Mouse (Mus musculus) hindbrain, embryonic 11.5 days (tissue): ENCODE measurements around the gene Dpy30. TPM values are rescaled to one million over a fixed set of nuclear protein-coding genes. Genes with fewer than 3 reads are reported as not detected.

Source experiments
- ATAC-seq: fragments of 200-750 bp; cut with Nextera tagmentation; 2 replicates; pipeline ENCODE4 v1.8.0; 2017; ENCODE audit warnings: mild to moderate bottlenecking, moderate TSS enrichment, moderate library complexity; ENCODE audit not compliant: low FRiP score
- DNase-seq: peaks from one replicate; pipeline ENCODE4 v3.0.0-alpha.2; 2015; ENCODE audit warnings: low spot score
- H3K27ac ChIP-seq: fragments of 300-500 bp; sonication (generic); 2 replicates; pipeline ENCODE4 v1.5.1; 2014; ENCODE audit warnings: mild to moderate bottlenecking, low read depth, low read length
- H3K27me3 ChIP-seq: fragments of 300-500 bp; sonication (generic); 2 replicates; pipeline ENCODE4 v1.6.1; 2014; ENCODE audit warnings: mild to moderate bottlenecking, low read length, moderate library complexity, mixed read lengths; ENCODE audit not compliant: control insufficient read depth, insufficient read depth
- H3K36me3 ChIP-seq: fragments of 300-500 bp; sonication (generic); 2 replicates; pipeline ENCODE4 v1.6.1; 2014; ENCODE audit warnings: mild to moderate bottlenecking, low read length, moderate library complexity, mixed read lengths; ENCODE audit not compliant: control insufficient read depth, insufficient read depth
- H3K4me1 ChIP-seq: fragments of 300-500 bp; sonication (generic); replicated peaks from 2 replicates; pipeline ENCODE4 v1.6.1; 2014; ENCODE audit warnings: low read length, mixed read lengths; ENCODE audit not compliant: control insufficient read depth, insufficient read depth
- H3K4me2 ChIP-seq: fragments of 300-500 bp; sonication (generic); replicated peaks from 2 replicates; pipeline ENCODE4 v1.6.1; 2014; ENCODE audit warnings: mild to moderate bottlenecking, low read depth, low read length
- H3K4me3 ChIP-seq: fragments of 300-500 bp; sonication (generic); 2 replicates; pipeline ENCODE4 v1.5.1; 2014; ENCODE audit warnings: low read depth, low read length
- H3K9ac ChIP-seq: fragments of 300-500 bp; sonication (generic); 2 replicates; pipeline ENCODE4 v1.6.1; 2014; ENCODE audit warnings: low read depth, low read length
- H3K9me3 ChIP-seq: fragments of 300-500 bp; sonication (generic); 2 replicates; pipeline ENCODE4 v1.6.1; 2016; ENCODE audit warnings: low read length; ENCODE audit not compliant: control insufficient read depth
- WGBS: fragments of 180-500 bp; shearing (Covaris S2); extraction: QIAGEN DNeasy Blood & Tissue Kit; methylation state at CpG from one replicate; pipeline ENCODE4 v1.1.7; 2014; 5-methylcytosine and 5-hydroxymethylcytosine counted together
- polyA plus RNA-seq: library from polyadenylated mRNA; unstranded; fragments of >200 nt; fragmentation: Nextera tagmentation; extraction: Ambion mirVana; gene quantifications from 2 replicates; pipeline ENCODE4 v1.2.1, GENCODE M21; 2014

The Dpy30 gene
- polyA plus RNA-seq, 1 experiment from 2014 or later = 243 TPM

DNA sequence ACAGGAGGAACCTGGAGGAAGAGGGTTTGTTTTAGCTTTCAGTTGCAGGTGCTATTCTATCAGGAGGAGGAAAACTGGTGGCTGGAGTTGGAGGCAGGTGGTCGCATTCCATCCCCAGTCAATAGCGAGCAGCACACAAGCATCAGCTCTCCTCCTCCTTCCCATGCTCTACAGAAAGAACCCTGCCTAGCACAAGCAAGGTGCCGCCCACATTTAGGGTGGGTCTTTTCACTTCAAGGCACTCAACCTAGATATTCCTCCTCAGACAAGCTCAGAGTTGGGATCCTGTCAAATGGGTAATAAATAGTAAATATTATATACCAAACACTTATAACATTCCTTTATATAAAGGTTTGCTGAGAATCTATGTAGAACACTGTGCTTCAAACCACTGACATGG lies 33.5 kb downstream of the Dpy30 start:
- Histone ChIP-seq H3K36me3 (no peaks in the 10 kb centered on the region), H3K4me1 (no peaks in the 10 kb centered on the region), H3K4me2 (no peak overlapping the region), H3K9ac (no peak overlapping the region), H3K9me3 (no peaks in the 10 kb centered on the region), H3K27me3 (no peaks in the 10 kb centered on the region), H3K27ac (no peak overlapping the region), H3K4me3 (no peak overlapping the region)
- 73% methylated on average over 3 of the region's 3 CpGs for WGBS
- no peak for ATAC-seq
- DNase-seq = no peak

GRCm38 (mm10) chr17:74288626-74289025 lies 35.1 kb downstream of the Dpy30 start:
- H3K9ac ChIP-seq = no peak overlapping the region
- H3K27me3 ChIP-seq = no peaks in the 10 kb centered on the region
- no peak for DNase-seq
- no peak overlapping the region for H3K27ac ChIP-seq
- H3K4me2 ChIP-seq = no peak overlapping the region
- no peak for ATAC-seq
- no peaks in the 10 kb centered on the region for H3K4me1 ChIP-seq
- WGBS = 91% methylated on average over 2 of the region's 2 CpGs
- no peaks in the 10 kb centered on the region for H3K36me3 ChIP-seq
- no peak overlapping the region for H3K4me3 ChIP-seq
- H3K9me3 ChIP-seq = no peaks in the 10 kb centered on the region

DNA sequence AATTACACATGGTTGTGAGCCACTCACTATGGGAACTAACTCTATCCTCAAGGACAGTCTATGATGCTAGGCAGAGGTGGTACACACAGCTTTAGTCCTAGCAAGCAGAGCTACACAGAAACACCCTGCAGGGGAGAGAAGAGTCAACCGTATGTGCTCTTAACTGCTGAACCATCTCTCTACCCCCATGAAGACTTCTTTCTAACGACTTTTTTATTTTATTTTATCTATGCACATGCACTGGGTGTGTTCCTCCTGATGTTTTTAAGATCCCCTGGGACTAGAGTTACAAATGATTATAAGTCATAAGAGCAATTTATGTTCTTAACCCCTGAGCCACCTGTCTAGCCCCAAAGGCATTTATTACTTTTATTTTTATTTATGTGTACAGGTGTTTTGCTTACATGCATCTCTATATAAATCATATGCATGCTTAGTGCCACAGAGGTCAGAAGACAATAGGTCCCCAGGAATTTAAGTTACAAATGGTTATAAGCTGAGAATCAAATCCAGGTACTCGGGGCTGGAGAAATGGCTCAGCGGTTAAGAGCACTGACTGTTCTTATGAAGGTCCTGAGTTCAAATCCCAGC lies 37.5 kb downstream of the Dpy30 start:
- Histone ChIP-seq H3K27ac (no peak overlapping the region), H3K36me3 (no peaks in the 10 kb centered on the region), H3K27me3 (no peaks in the 10 kb centered on the region), H3K9ac (no peak overlapping the region), H3K4me3 (no peak overlapping the region), H3K4me1 (no peaks in the 10 kb centered on the region), H3K4me2 (no peak overlapping the region), H3K9me3 (no peaks in the 10 kb centered on the region)
- no peak for DNase-seq
- no peak for ATAC-seq
- 86% methylated on average over 4 of the region's 4 CpGs for WGBS

GRCm38 (mm10) chr17:74285730-74286129 lies 38.0 kb downstream of the Dpy30 start:
- Histone ChIP-seq H3K4me1 (no peaks in the 10 kb centered on the region), H3K4me3 (no peak overlapping the region), H3K9ac (no peak overlapping the region), H3K27ac (no peak overlapping the region), H3K27me3 (no peaks in the 10 kb centered on the region), H3K9me3 (no peaks in the 10 kb centered on the region), H3K36me3 (no peaks in the 10 kb centered on the region), H3K4me2 (no peak overlapping the region)
- no peak for DNase-seq
- ATAC-seq = no peak
- WGBS = 86% methylated on average over 2 of the region's 2 CpGs

DNA sequence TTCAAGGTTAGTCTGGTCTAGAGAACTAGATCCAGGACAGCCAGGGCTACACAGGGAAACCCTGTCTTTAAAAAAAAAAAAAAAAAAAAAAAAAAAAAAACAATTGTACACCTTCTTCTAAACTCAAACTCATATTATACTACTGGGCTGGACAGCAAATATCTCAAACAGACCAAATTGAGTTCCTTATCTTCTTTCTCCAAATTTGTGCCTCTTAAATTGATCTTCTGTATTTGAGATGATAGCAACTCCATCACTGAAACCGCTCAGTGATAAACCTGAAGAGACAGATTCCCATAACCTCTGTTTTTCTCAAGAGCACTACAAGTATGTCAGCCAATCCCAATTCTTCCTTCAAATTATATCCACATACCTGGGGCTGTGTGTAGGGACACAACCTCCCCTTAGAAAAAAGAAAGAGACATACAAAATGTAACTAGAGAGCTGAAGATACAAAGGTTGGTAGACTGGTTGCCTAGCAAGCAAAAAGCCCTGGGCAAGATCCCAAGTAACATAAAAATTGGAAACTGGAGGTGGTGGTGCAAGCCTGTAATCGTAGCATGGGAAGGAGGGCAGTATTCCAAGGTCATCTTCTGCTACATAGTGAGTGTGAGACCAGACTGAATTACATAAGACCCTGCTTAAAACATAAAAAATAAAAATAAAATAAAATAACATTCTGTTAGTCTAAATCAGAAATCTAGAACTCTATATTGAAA lies 39.2 kb downstream of the Dpy30 start:
- Histone ChIP-seq H3K4me1 (no peaks in the 10 kb centered on the region), H3K9ac (no peak overlapping the region), H3K27me3 (no peaks in the 10 kb centered on the region), H3K9me3 (no peaks in the 10 kb centered on the region), H3K4me2 (no peak overlapping the region), H3K36me3 (no peaks in the 10 kb centered on the region), H3K27ac (no peak overlapping the region), H3K4me3 (no peak overlapping the region)
- no peak for ATAC-seq
- whole genome bisulfite sequencing = 85% methylated on average over 2 of the region's 2 CpGs
- no peak for DNase-seq

GRCm38 (mm10) chr17:74282024-74282423 lies 41.7 kb downstream of the Dpy30 start:
- H3K27ac ChIP-seq = no peak overlapping the region
- H3K36me3 ChIP-seq = no peaks in the 10 kb centered on the region
- no peak for DNase-seq
- no peak overlapping the region for H3K4me2 ChIP-seq
- H3K4me1 ChIP-seq = no peaks in the 10 kb centered on the region
- no peak for ATAC-seq
- H3K9ac ChIP-seq = no peak overlapping the region
- H3K9me3 ChIP-seq = no peaks in the 10 kb centered on the region
- no peaks in the 10 kb centered on the region for H3K27me3 ChIP-seq
- H3K4me3 ChIP-seq = no peak overlapping the region
- WGBS = 95% methylated on average over 3 of the region's 3 CpGs

DNA sequence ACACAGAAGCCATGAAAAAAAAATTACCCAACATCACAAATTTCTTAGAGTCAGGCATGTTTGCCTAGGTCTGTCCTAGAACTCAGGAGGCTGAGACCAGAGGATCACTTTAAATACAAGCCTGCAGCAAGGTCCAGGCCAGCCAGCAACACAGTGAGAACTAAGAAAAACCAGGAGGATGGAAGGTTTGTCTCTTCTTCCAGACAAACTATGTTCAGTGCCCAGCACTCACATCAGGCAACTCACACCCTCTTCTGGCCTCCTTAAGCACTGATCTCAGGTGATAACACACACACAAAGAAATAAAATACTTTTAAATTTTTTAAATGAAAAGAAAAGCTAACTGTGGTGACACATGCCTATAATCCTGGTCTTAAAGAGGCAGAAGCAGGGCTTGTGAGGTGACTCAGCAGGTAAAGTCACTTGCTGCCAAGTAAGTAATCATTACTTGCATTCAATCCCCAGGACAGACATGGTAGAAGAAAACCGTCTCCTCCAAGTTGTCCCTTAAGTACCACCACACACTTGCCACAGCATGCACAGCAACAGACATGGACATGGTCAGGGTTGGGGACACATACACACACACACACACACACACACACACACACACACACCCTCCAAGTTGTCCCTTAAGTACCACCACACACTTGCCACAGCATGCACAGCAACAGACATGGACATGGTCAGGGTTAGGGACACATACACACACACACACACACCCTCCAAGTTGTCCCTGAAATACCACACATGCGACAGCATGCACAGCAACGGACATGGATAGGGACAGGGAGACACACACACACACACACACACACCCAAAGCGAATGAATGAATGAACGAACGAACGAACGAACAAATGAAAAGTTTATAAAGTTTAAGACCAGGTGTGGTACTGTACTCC lies 44.5 kb downstream of the Dpy30 start:
- Histone ChIP-seq H3K36me3 (no peaks in the 10 kb centered on the region), H3K4me1 (no peaks in the 10 kb centered on the region), H3K9me3 (no peaks in the 10 kb centered on the region), H3K9ac (no peak overlapping the region), H3K4me3 (no peak overlapping the region), H3K27ac (no peak overlapping the region), H3K27me3 (no peaks in the 10 kb centered on the region), H3K4me2 (no peak overlapping the region)
- no peak for DNase-seq
- no peak for ATAC-seq
- 95% methylated on average over 8 of the region's 8 CpGs for WGBS

DNA sequence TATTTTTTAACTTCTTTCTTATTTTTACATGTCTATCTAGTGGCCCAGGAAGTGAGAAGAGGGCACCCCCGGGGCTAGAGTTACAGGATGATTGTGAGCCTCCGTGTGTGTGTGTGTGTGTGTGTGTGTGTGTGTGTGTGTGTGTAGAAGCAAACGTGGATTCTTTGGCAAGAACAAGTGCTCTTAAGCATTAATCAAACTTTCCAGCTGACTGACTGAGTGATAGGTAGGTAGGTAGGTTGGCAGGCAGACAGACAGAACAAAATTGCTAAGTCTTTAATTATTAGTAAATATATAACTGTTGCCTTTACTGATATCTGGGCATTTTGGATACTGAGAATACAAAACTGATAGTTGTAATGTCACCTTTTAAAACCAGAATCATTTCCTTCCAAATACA lies 49.3 kb downstream of the Dpy30 start:
- ATAC-seq (no peak), DNase-seq (no peak)
- no peak overlapping the region for H3K27ac ChIP-seq
- 91% methylated on average over 3 of the region's 3 CpGs for WGBS
- H3K4me2 ChIP-seq = no peak overlapping the region
- no peaks in the 10 kb centered on the region for H3K4me1 ChIP-seq
- no peak overlapping the region for H3K4me3 ChIP-seq
- H3K27me3 ChIP-seq = no peaks in the 10 kb centered on the region
- H3K9me3 ChIP-seq = no peaks in the 10 kb centered on the region
- H3K36me3 ChIP-seq = no peaks in the 10 kb centered on the region
- no peak overlapping the region for H3K9ac ChIP-seq
